Mouse (Mus musculus): ENCODE data around the gene Gnao1.
A peak's percentile ranks its signal among the peaks of the same experiment; 100 is the strongest.

The Gnao1 gene

GRCm38 (mm10) chr8:93893556-93893955, 83.8 kb downstream of the Gnao1 start:
- DNase-seq (ENCODE audit: low spot score in 2 of 2) = no peak

- no peak for DNase-seq (ENCODE audit: low spot score in 2 of 2)
Measured at GRCm38 (mm10) chr8:93896841-93897551, 87.2 kb downstream of the Gnao1 start.

- no peak for DNase-seq (ENCODE audit: low spot score in 2 of 2)
Measured at GRCm38 (mm10) chr8:93898570-93898969, 88.8 kb downstream of the Gnao1 start.

- no peak for DNase-seq (ENCODE audit: low spot score in 2 of 2)
Measured at GRCm38 (mm10) chr8:93902040-93902439, 92.3 kb downstream of the Gnao1 start.

GRCm38 (mm10) chr8:93906961-93907360, 97.2 kb downstream of the Gnao1 start:
- no peak for DNase-seq (ENCODE audit: low spot score in 2 of 2)

GRCm38 (mm10) chr8:93907987-93908441, 98.2 kb downstream of the Gnao1 start:
- no peak for DNase-seq (ENCODE audit: low spot score in 2 of 2)

GRCm38 (mm10) chr8:93908546-93908945, 98.8 kb downstream of the Gnao1 start:
- DNase-seq (ENCODE audit: low spot score in 2 of 2) = no peak

GRCm38 (mm10) chr8:93911715-93912555, 102.2 kb downstream of the Gnao1 start:
- DNase-seq (ENCODE audit: low spot score in 2 of 2) = no peak

GRCm38 (mm10) chr8:93917859-93918421, 108.2 kb downstream of the Gnao1 start:
- peak; percentile 77 to 82 for DNase-seq (ENCODE audit: low spot score in 2 of 2)

- DNase-seq (ENCODE audit: low spot score in 2 of 2) = no peak
Measured at GRCm38 (mm10) chr8:93918580-93918979, 108.8 kb downstream of the Gnao1 start.

- DNase-seq (ENCODE audit: low spot score in 2 of 2) = no peak
Measured at GRCm38 (mm10) chr8:93919422-93919821, 109.7 kb downstream of the Gnao1 start.

GRCm38 (mm10) chr8:93919916-93920589, 110.3 kb downstream of the Gnao1 start:
- DNase-seq (ENCODE audit: low spot score in 2 of 2) = no peak

- no peak for DNase-seq (ENCODE audit: low spot score in 2 of 2)
Measured at GRCm38 (mm10) chr8:93920590-93920948, 110.8 kb downstream of the Gnao1 start.

GRCm38 (mm10) chr8:93923897-93924334, 114.2 kb downstream of the Gnao1 start:
- DNase-seq (ENCODE audit: low spot score in 2 of 2) = peak; percentile 82 to 88

GRCm38 (mm10) chr8:93925513-93925912, 115.7 kb downstream of the Gnao1 start:
- no peak for DNase-seq (ENCODE audit: low spot score in 2 of 2)

GRCm38 (mm10) chr8:93929233-93929632, 119.5 kb downstream of the Gnao1 start:
- no peak for DNase-seq (ENCODE audit: low spot score in 2 of 2)

GRCm38 (mm10) chr8:93931336-93931735, 121.6 kb downstream of the Gnao1 start:
- DNase-seq (ENCODE audit: low spot score in 2 of 2) = no peak

GRCm38 (mm10) chr8:93932873-93933272, 123.1 kb downstream of the Gnao1 start:
- DNase-seq (ENCODE audit: low spot score in 2 of 2) = peak; percentile 59 to 70

GRCm38 (mm10) chr8:93933288-93933687, 123.5 kb downstream of the Gnao1 start:
- no peak for DNase-seq (ENCODE audit: low spot score in 2 of 2)

- DNase-seq (ENCODE audit: low spot score in 2 of 2) = no peak
Measured at GRCm38 (mm10) chr8:93938193-93938592, 128.4 kb downstream of the Gnao1 start.

GRCm38 (mm10) chr8:93940542-93941423, 131.0 kb downstream of the Gnao1 start:
- DNase-seq (ENCODE audit: low spot score in 2 of 2) = peak in 1 of 2 experiments; percentile 37
